Mouse (Mus musculus) heart, postnatal 4 days (tissue): ENCODE results near the gene 2310007B03Rik. TPM values are rescaled to one million over a fixed set of nuclear protein-coding genes. Genes with fewer than 3 reads are reported as not detected.
A peak's percentile ranks its signal among the peaks of the same experiment; 100 is the strongest.
"Not testable (repeated sequence)": the region's sequence is repeated elsewhere in the genome, so short reads cannot be mapped to it uniquely, and the experiment has no call there.

Experiments used
- DNase-seq: peaks from one replicate; pipeline ENCODE4 v3.0.0; 2021
- total RNA-seq, 2 experiments: library from RNA; stranded (reverse); gene quantifications; 2 replicates each; pipeline ENCODE4 v1.2.3; 2021

2310007B03Rik gene
- total RNA-seq, result not detected

GRCm38 (mm10) chr1:93160501-93161133, at the start of gene 2310007B03Rik:
Gene 2310007B03Rik (minus strand): TSS chr1:93160948.
- no peak for DNase-seq

- DNase-seq, result peak; percentile 85
Observed at GRCm38 (mm10) chr1:93210213-93210641, 49.5 kb upstream of the 2310007B03Rik start.

- no peak for DNase-seq
Observed at GRCm38 (mm10) chr1:93207536-93208064, 46.9 kb upstream of the 2310007B03Rik start.

GRCm38 (mm10) chr1:93206277-93206970, 45.7 kb upstream of the 2310007B03Rik start:
- DNase-seq, result no peak

- no peak for DNase-seq
Observed at GRCm38 (mm10) chr1:93197916-93198315, 37.2 kb upstream of the 2310007B03Rik start.

GRCm38 (mm10) chr1:93197454-93197853, 36.7 kb upstream of the 2310007B03Rik start:
- not testable (repeated sequence) for DNase-seq

GRCm38 (mm10) chr1:93194961-93195360, 34.2 kb upstream of the 2310007B03Rik start:
- no peak for DNase-seq

- DNase-seq, result no peak
Observed at GRCm38 (mm10) chr1:93190726-93191305, 30.1 kb upstream of the 2310007B03Rik start.

GRCm38 (mm10) chr1:93184071-93184828, 23.5 kb upstream of the 2310007B03Rik start:
- DNase-seq, result no peak

- no peak for DNase-seq
Observed at GRCm38 (mm10) chr1:93182281-93182680, 21.5 kb upstream of the 2310007B03Rik start.

GRCm38 (mm10) chr1:93176525-93177332, 16.0 kb upstream of the 2310007B03Rik start:
- DNase-seq, result peak; percentile 81

- no peak for DNase-seq
Observed at GRCm38 (mm10) chr1:93175849-93176248, 15.1 kb upstream of the 2310007B03Rik start.

GRCm38 (mm10) chr1:93174399-93174798, 13.7 kb upstream of the 2310007B03Rik start:
- DNase-seq, result peak; percentile 91

GRCm38 (mm10) chr1:93173665-93174064, 12.9 kb upstream of the 2310007B03Rik start:
- DNase-seq, result no peak

- DNase-seq, result no peak
Observed at GRCm38 (mm10) chr1:93168295-93168775, 7.6 kb upstream of the 2310007B03Rik start, which contains the start of gene Crocc2. Gene Crocc2 (plus strand): TSS chr1:93168725.

- DNase-seq, result no peak
Observed at GRCm38 (mm10) chr1:93166346-93167079, 5.8 kb upstream of the 2310007B03Rik start.

GRCm38 (mm10) chr1:93165447-93165846, 4.7 kb upstream of the 2310007B03Rik start:
- DNase-seq, result no peak

GRCm38 (mm10) chr1:93162588-93162987, 1.8 kb upstream of the 2310007B03Rik start:
- DNase-seq, result no peak

GRCm38 (mm10) chr1:93161921-93162320, 1.2 kb upstream of the 2310007B03Rik start:
- DNase-seq, result no peak

GRCm38 (mm10) chr1:93161350-93161749, 602 bp upstream of the 2310007B03Rik start:
- no peak for DNase-seq
